Mouse (Mus musculus): ENCODE data around the gene Mmp17. TPM values are rescaled to one million over a fixed set of nuclear protein-coding genes. Genes with fewer than 3 reads are reported as not detected.
"Not testable (repeated sequence)": the region's sequence is repeated elsewhere in the genome, so short reads cannot be mapped to it uniquely, and the experiment has no call there.

The Mmp17 gene
- total and polyA plus RNA-seq, 2 experiments from 2014 or later = 0.41 to 2.6 TPM

- Histone ChIP-seq H3K9me3 (replicated peaks; ENCODE audit: control insufficient read depth, low read length) (no peaks in the 10 kb centered on the region), H3K36me3 (replicated peaks; ENCODE audit: control insufficient read depth, insufficient read depth, low read length) (no peaks in the 10 kb centered on the region), H3K27ac (ENCODE audit: low read depth) (no peak overlapping the region), H3K4me3 (ENCODE audit: low read depth, low read length) (no peak overlapping the region), H3K27me3 (ENCODE audit: control insufficient read depth, insufficient read depth, low read length) (no peaks in the 10 kb centered on the region), H3K4me1 (ENCODE audit: control insufficient read depth, insufficient read depth) (no peaks in the 10 kb centered on the region), H3K4me2 (ENCODE audit: low read depth, low read length) (no peak overlapping the region), H3K9ac (replicated peaks; ENCODE audit: low read depth, low read length) (no peak overlapping the region)
- DNase-seq (ENCODE audit: low spot score) (peak; percentile 73), ATAC-seq (ENCODE audit: insufficient read depth, low read depth) (peak; percentile 76)
- 0% methylated on average over 1 of the region's 1 CpGs for WGBS
- TF ChIP-seq EP300 (IDR thresholded peaks at IDR 0.05; ENCODE audit: low read depth) (no peak), CTCF (IDR thresholded peaks at IDR 0.05; ENCODE audit: low read depth) (peak; percentile 82)
These were observed 27.1 kb downstream of the Mmp17 start for GRCm38 (mm10) chr5:129611060-129611459.

GRCm38 (mm10) chr5:129620600-129620999, 36.6 kb downstream of the Mmp17 start:
- 0 out of 2 replicates have a peak, but pooled peaks have one; percentile 11 for TF ChIP-seq CTCF (IDR thresholded peaks at IDR 0.05; ENCODE audit: low read depth)
- H3K9ac ChIP-seq (replicated peaks; ENCODE audit: low read depth, low read length); DNase-seq (ENCODE audit: low spot score); H3K27me3 ChIP-seq (ENCODE audit: control insufficient read depth, insufficient read depth, low read length); H3K36me3 ChIP-seq (replicated peaks; ENCODE audit: control insufficient read depth, insufficient read depth, low read length); H3K4me1 ChIP-seq (ENCODE audit: control insufficient read depth, insufficient read depth); H3K4me2 ChIP-seq (ENCODE audit: low read depth, low read length); H3K4me3 ChIP-seq (ENCODE audit: low read depth, low read length); H3K9me3 ChIP-seq (replicated peaks; ENCODE audit: control insufficient read depth, low read length); H3K27ac ChIP-seq (ENCODE audit: low read depth); ATAC-seq (ENCODE audit: insufficient read depth, low read depth): not testable (repeated sequence)
- WGBS = 51% methylated on average over 9 of the region's 9 CpGs

- TF ChIP-seq EP300 (IDR thresholded peaks at IDR 0.05; ENCODE audit: low read depth) (no peak), CTCF (IDR thresholded peaks at IDR 0.05; ENCODE audit: low read depth) (no peak)
- no peak overlapping the region for H3K27ac ChIP-seq (ENCODE audit: low read depth)
- H3K9me3 ChIP-seq (replicated peaks; ENCODE audit: control insufficient read depth, low read length) = no peaks in the 10 kb centered on the region
- no peaks in the 10 kb centered on the region for H3K27me3 ChIP-seq (ENCODE audit: control insufficient read depth, insufficient read depth, low read length)
- no peaks in the 10 kb centered on the region for H3K4me1 ChIP-seq (ENCODE audit: control insufficient read depth, insufficient read depth)
- no peak for DNase-seq (ENCODE audit: low spot score)
- no peak for ATAC-seq (ENCODE audit: insufficient read depth, low read depth)
- no peaks in the 10 kb centered on the region for H3K36me3 ChIP-seq (replicated peaks; ENCODE audit: control insufficient read depth, insufficient read depth, low read length)
- no peak overlapping the region for H3K9ac ChIP-seq (replicated peaks; ENCODE audit: low read depth, low read length)
- 83% methylated on average over 5 of the region's 5 CpGs for WGBS
- no peak overlapping the region for H3K4me2 ChIP-seq (ENCODE audit: low read depth, low read length)
- H3K4me3 ChIP-seq (ENCODE audit: low read depth, low read length) = no peak overlapping the region
These were observed 37.4 kb downstream of the Mmp17 start for GRCm38 (mm10) chr5:129621361-129621760.

GRCm38 (mm10) chr5:129626099-129626498, 42.1 kb downstream of the Mmp17 start:
- no peaks in the 10 kb centered on the region for H3K27me3 ChIP-seq (ENCODE audit: control insufficient read depth, insufficient read depth, low read length)
- H3K27ac ChIP-seq (ENCODE audit: low read depth) = no peak overlapping the region
- no peak overlapping the region for H3K4me2 ChIP-seq (ENCODE audit: low read depth, low read length)
- TF ChIP-seq EP300 (IDR thresholded peaks at IDR 0.05; ENCODE audit: low read depth) (no peak), CTCF (IDR thresholded peaks at IDR 0.05; ENCODE audit: low read depth) (no peak)
- no peaks in the 10 kb centered on the region for H3K9me3 ChIP-seq (replicated peaks; ENCODE audit: control insufficient read depth, low read length)
- no peak for DNase-seq (ENCODE audit: low spot score)
- H3K4me3 ChIP-seq (ENCODE audit: low read depth, low read length) = no peak overlapping the region
- H3K9ac ChIP-seq (replicated peaks; ENCODE audit: low read depth, low read length) = no peak overlapping the region
- 78% methylated on average over 6 of the region's 6 CpGs for WGBS
- H3K36me3 ChIP-seq (replicated peaks; ENCODE audit: control insufficient read depth, insufficient read depth, low read length) = no peaks in the 10 kb centered on the region
- H3K4me1 ChIP-seq (ENCODE audit: control insufficient read depth, insufficient read depth) = no peaks in the 10 kb centered on the region
- no peak for ATAC-seq (ENCODE audit: insufficient read depth, low read depth)

GRCm38 (mm10) chr5:129626586-129626985, 42.6 kb downstream of the Mmp17 start:
- not testable (repeated sequence) for H3K27me3 ChIP-seq (ENCODE audit: control insufficient read depth, insufficient read depth, low read length); H3K4me3 ChIP-seq (ENCODE audit: low read depth, low read length); ATAC-seq (ENCODE audit: insufficient read depth, low read depth); H3K4me1 ChIP-seq (ENCODE audit: control insufficient read depth, insufficient read depth); H3K9ac ChIP-seq (replicated peaks; ENCODE audit: low read depth, low read length); H3K36me3 ChIP-seq (replicated peaks; ENCODE audit: control insufficient read depth, insufficient read depth, low read length); H3K27ac ChIP-seq (ENCODE audit: low read depth); H3K9me3 ChIP-seq (replicated peaks; ENCODE audit: control insufficient read depth, low read length); H3K4me2 ChIP-seq (ENCODE audit: low read depth, low read length); DNase-seq (ENCODE audit: low spot score)
- WGBS = 65% methylated on average over 4 of the region's 4 CpGs

- not testable (repeated sequence) for H3K4me1 ChIP-seq (ENCODE audit: control insufficient read depth, insufficient read depth); H3K9me3 ChIP-seq (replicated peaks; ENCODE audit: control insufficient read depth, low read length); H3K9ac ChIP-seq (replicated peaks; ENCODE audit: low read depth, low read length); H3K4me3 ChIP-seq (ENCODE audit: low read depth, low read length); DNase-seq (ENCODE audit: low spot score); H3K36me3 ChIP-seq (replicated peaks; ENCODE audit: control insufficient read depth, insufficient read depth, low read length); H3K27ac ChIP-seq (ENCODE audit: low read depth); H3K4me2 ChIP-seq (ENCODE audit: low read depth, low read length); H3K27me3 ChIP-seq (ENCODE audit: control insufficient read depth, insufficient read depth, low read length); ATAC-seq (ENCODE audit: insufficient read depth, low read depth)
- 85% methylated on average over 2 of the region's 2 CpGs for WGBS
These were observed 48.6 kb downstream of the Mmp17 start for GRCm38 (mm10) chr5:129632270-129633250.

All from heart, postnatal 0 days (tissue).